Mouse (Mus musculus): Measurements from ENCODE around the gene Atxn2l.

The Atxn2l gene

GRCm38 (mm10) chr7:126463004-126463403 is 40.2 kb downstream of the Atxn2l start, which contains the start of gene Atp2a1:
Gene Atp2a1, minus strand, starts transcription at chr7:126463108.
- no peak for DNase-seq (ENCODE audit: low read depth, low spot score)

GRCm38 (mm10) chr7:126461626-126462025 is 41.6 kb downstream of the Atxn2l start:
- no peak for DNase-seq (ENCODE audit: low read depth, low spot score)

GRCm38 (mm10) chr7:126460623-126461399 is 42.4 kb downstream of the Atxn2l start:
- no peak for DNase-seq (ENCODE audit: low read depth, low spot score)

GRCm38 (mm10) chr7:126458844-126459618 is 44.2 kb downstream of the Atxn2l start:
- no peak for DNase-seq (ENCODE audit: low read depth, low spot score)

GRCm38 (mm10) chr7:126458225-126458624 is 45.0 kb downstream of the Atxn2l start:
- peak; percentile 53 for DNase-seq (ENCODE audit: low read depth, low spot score)

- DNase-seq (ENCODE audit: low read depth, low spot score), result no peak
Observed at GRCm38 (mm10) chr7:126456382-126457266, 46.6 kb downstream of the Atxn2l start.

- no peak for DNase-seq (ENCODE audit: low read depth, low spot score)
Observed at GRCm38 (mm10) chr7:126455242-126455641, 48.0 kb downstream of the Atxn2l start.

GRCm38 (mm10) chr7:126453861-126454260 is 49.4 kb downstream of the Atxn2l start:
- no peak for DNase-seq (ENCODE audit: low read depth, low spot score)

- no peak for DNase-seq (ENCODE audit: low read depth, low spot score)
Observed at GRCm38 (mm10) chr7:126452244-126452643, 51.0 kb downstream of the Atxn2l start.

GRCm38 (mm10) chr7:126450641-126451040 is 52.6 kb downstream of the Atxn2l start:
- DNase-seq (ENCODE audit: low read depth, low spot score), result no peak

GRCm38 (mm10) chr7:126449991-126450390 is 53.2 kb downstream of the Atxn2l start:
- no peak for DNase-seq (ENCODE audit: low read depth, low spot score)

GRCm38 (mm10) chr7:126448481-126448880 is 54.8 kb downstream of the Atxn2l start:
- no peak for DNase-seq (ENCODE audit: low read depth, low spot score)

- DNase-seq (ENCODE audit: low read depth, low spot score), result no peak
Observed at GRCm38 (mm10) chr7:126446217-126446616, 57.0 kb downstream of the Atxn2l start.

GRCm38 (mm10) chr7:126445104-126445815 is 58.0 kb downstream of the Atxn2l start:
- no peak for DNase-seq (ENCODE audit: low read depth, low spot score)

- no peak for DNase-seq (ENCODE audit: low read depth, low spot score)
Observed at GRCm38 (mm10) chr7:126444536-126444935, 58.7 kb downstream of the Atxn2l start.

GRCm38 (mm10) chr7:126443997-126444396 is 59.2 kb downstream of the Atxn2l start:
- DNase-seq (ENCODE audit: low read depth, low spot score), result no peak

Data from brain, adult 2 months (tissue).